Mouse (Mus musculus): ENCODE data around the gene Clic3.

DNA sequence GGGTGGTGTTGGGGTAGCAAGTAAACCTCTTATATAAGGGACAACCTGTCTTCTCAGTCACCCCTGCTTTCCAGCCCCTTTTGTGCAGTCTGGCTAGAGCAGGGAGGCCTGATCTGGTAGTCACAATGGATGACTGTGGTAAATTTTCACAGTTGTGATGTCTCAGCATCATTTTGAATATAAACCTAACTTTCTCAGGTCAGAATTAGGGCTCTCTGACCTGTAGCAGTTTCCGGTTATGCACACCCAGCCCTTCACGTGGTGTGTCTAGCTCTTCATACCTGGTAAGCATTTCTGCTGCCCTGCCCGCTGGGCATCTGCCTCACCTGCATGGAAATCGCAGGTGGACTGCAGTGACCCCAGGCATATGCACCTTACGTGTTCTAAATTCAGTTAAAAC is 29.4 kb upstream of the Clic3 start:
- no peak for TF ChIP-seq CTCF (IDR thresholded peaks at IDR 0.05; ENCODE audit: borderline replicate concordance, insufficient read depth, low read depth, low read length)
- no peak for TF ChIP-seq POLR2A (IDR thresholded peaks at IDR 0.05; ENCODE audit: borderline replicate concordance, insufficient read depth, low read length)

All from cerebellum, adult 2 months (tissue).